Mouse (Mus musculus): Measurements from ENCODE around the gene Tcp10c. TPM values are rescaled to one million over a fixed set of nuclear protein-coding genes. Genes with fewer than 3 reads are reported as not detected.
"Not testable (repeated sequence)": the region's sequence is repeated elsewhere in the genome, so short reads cannot be mapped to it uniquely, and the experiment has no call there.

Gene Tcp10c
- not detected in 2 replicates for polyA plus RNA-seq (2012; rRNA removed)

GRCm38 (mm10) chr17:13354521-13354920 is at the start of gene Tcp10c:
TSS of gene Tcp10c (plus strand) at chr17:13354572.
- DNase-seq (ENCODE audit: low read depth, low spot score) = not testable (repeated sequence)
- 90% methylated on average over 4 of the region's 4 CpGs for WGBS

- peak; percentile 37 for DNase-seq (ENCODE audit: low read depth, low spot score)
- WGBS = 54% methylated on average over 5 of the region's 6 CpGs
Measured at GRCm38 (mm10) chr17:13307852-13308251, 46.5 kb upstream of the Tcp10c start.

- WGBS = 62% methylated on average over 5 of the region's 5 CpGs
- DNase-seq (ENCODE audit: low read depth, low spot score) = peak; percentile 63
Measured at GRCm38 (mm10) chr17:13308344-13308743, 46.0 kb upstream of the Tcp10c start.

- DNase-seq (ENCODE audit: low read depth, low spot score) = peak; percentile 99
- 53% methylated on average over 4 of the region's 4 CpGs for WGBS
Measured at GRCm38 (mm10) chr17:13308746-13309145, 45.6 kb upstream of the Tcp10c start.

- 68% methylated on average over 10 of the region's 10 CpGs for WGBS
- DNase-seq (ENCODE audit: low read depth, low spot score) = peak; percentile 32
Measured at GRCm38 (mm10) chr17:13309182-13309631, 45.2 kb upstream of the Tcp10c start.

GRCm38 (mm10) chr17:13329967-13330366 is 24.4 kb upstream of the Tcp10c start:
- not testable (repeated sequence) for DNase-seq (ENCODE audit: low read depth, low spot score)
- 78% methylated on average over 4 of the region's 4 CpGs for WGBS

- DNase-seq (ENCODE audit: low read depth, low spot score) = not testable (repeated sequence)
- 75% methylated on average over 4 of the region's 4 CpGs for WGBS
Measured at GRCm38 (mm10) chr17:13331179-13331578, 23.2 kb upstream of the Tcp10c start.

GRCm38 (mm10) chr17:13332496-13332895 is 21.9 kb upstream of the Tcp10c start:
- 81% methylated on average over 8 of the region's 8 CpGs for WGBS
- not testable (repeated sequence) for DNase-seq (ENCODE audit: low read depth, low spot score)

- 68% methylated on average over 9 of the region's 9 CpGs for WGBS
- peak; percentile 42 for DNase-seq (ENCODE audit: low read depth, low spot score)
Measured at GRCm38 (mm10) chr17:13336979-13337749, 17.2 kb upstream of the Tcp10c start.

GRCm38 (mm10) chr17:13337931-13338330 is 16.4 kb upstream of the Tcp10c start:
- 48% methylated on average over 1 of the region's 1 CpGs for WGBS
- DNase-seq (ENCODE audit: low read depth, low spot score) = not testable (repeated sequence)

- WGBS = 83% methylated on average over 1 of the region's 1 CpGs
- DNase-seq (ENCODE audit: low read depth, low spot score) = not testable (repeated sequence)
Measured at GRCm38 (mm10) chr17:13340071-13340470, 14.3 kb upstream of the Tcp10c start.

GRCm38 (mm10) chr17:13345923-13346322 is 8.4 kb upstream of the Tcp10c start:
- not testable (repeated sequence) for DNase-seq (ENCODE audit: low read depth, low spot score)
- WGBS = no CpG with 5 or more reads among the region's 4 CpGs

- DNase-seq (ENCODE audit: low read depth, low spot score) = not testable (repeated sequence)
- 87% methylated on average over 4 of the region's 5 CpGs for WGBS
Measured at GRCm38 (mm10) chr17:13349563-13349962, 4.8 kb upstream of the Tcp10c start.

GRCm38 (mm10) chr17:13353249-13353648 is 1.1 kb upstream of the Tcp10c start:
- not testable (repeated sequence) for DNase-seq (ENCODE audit: low read depth, low spot score)
- WGBS = 86% methylated on average over 8 of the region's 8 CpGs

GRCm38 (mm10) chr17:13362489-13362888 is 8.1 kb downstream of the Tcp10c start:
- 90% methylated on average over 2 of the region's 2 CpGs for WGBS
- not testable (repeated sequence) for DNase-seq (ENCODE audit: low read depth, low spot score)

- not testable (repeated sequence) for DNase-seq (ENCODE audit: low read depth, low spot score)
- 79% methylated on average over 5 of the region's 5 CpGs for WGBS
Measured at GRCm38 (mm10) chr17:13363773-13364172, 9.4 kb downstream of the Tcp10c start.

- 85% methylated on average over 9 of the region's 9 CpGs for WGBS
- DNase-seq (ENCODE audit: low read depth, low spot score) = not testable (repeated sequence)
Measured at GRCm38 (mm10) chr17:13364196-13364595, 9.8 kb downstream of the Tcp10c start.

GRCm38 (mm10) chr17:13367181-13367580 is 12.8 kb downstream of the Tcp10c start:
- DNase-seq (ENCODE audit: low read depth, low spot score) = not testable (repeated sequence)
- 94% methylated on average over 9 of the region's 9 CpGs for WGBS

GRCm38 (mm10) chr17:13368658-13369057 is 14.3 kb downstream of the Tcp10c start:
- 87% methylated on average over 7 of the region's 7 CpGs for WGBS
- not testable (repeated sequence) for DNase-seq (ENCODE audit: low read depth, low spot score)

- DNase-seq (ENCODE audit: low read depth, low spot score) = not testable (repeated sequence)
- 79% methylated on average over 6 of the region's 6 CpGs for WGBS
Measured at GRCm38 (mm10) chr17:13370746-13371145, 16.4 kb downstream of the Tcp10c start.

- DNase-seq (ENCODE audit: low read depth, low spot score) = not testable (repeated sequence)
- 76% methylated on average over 3 of the region's 3 CpGs for WGBS
Measured at GRCm38 (mm10) chr17:13378341-13378740, 24.0 kb downstream of the Tcp10c start.

Data from large intestine, adult 2 months (tissue).